Mouse (Mus musculus) hindlimb bud, embryonic 11.5 days (tissue): ENCODE measurements around the gene Mfsd6l.

Experiments
- DNase-seq: peaks from one replicate; pipeline ENCODE4 v3.0.0-alpha.2; 2012; ENCODE audit warnings: low read depth, low spot score; ENCODE audit errors: extremely low spot score

The Mfsd6l gene

DNA sequence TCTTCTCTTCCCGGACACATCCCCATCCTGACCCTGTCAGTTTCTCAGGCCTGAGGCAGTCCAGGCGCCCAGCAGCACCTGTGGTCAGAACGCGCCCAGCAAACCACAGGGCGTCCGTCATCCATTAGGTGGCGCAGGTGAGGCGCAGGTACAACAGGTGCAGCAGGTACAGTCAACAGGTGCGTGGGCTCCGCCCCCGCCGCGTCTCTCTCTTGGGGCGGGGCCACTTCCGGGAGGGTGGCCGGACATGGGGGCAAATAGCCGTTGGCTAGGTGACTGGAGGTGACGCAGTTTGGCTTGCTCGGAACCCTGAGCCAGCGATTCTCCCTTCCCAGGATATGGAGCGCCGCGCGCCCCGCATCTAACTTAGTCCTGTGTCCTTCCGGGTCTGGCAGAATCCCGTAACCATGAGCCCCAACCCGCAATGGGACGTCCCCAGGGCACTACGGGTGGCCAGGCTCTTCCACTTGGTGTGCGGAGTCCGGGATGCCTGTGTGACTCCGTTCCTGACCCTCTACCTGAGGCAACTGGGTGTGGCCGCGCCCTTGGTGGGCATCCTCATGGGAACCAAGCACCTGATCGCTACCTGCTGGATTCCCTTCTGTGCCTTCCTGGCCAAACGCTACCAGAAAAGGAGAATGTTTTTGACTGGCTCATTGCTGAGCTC is at the start of gene Mfsd6l:
Mfsd6l (plus strand) TSS at position 269 of the 667 bp plus-strand sequence.
- DNase-seq = no peak

DNA sequence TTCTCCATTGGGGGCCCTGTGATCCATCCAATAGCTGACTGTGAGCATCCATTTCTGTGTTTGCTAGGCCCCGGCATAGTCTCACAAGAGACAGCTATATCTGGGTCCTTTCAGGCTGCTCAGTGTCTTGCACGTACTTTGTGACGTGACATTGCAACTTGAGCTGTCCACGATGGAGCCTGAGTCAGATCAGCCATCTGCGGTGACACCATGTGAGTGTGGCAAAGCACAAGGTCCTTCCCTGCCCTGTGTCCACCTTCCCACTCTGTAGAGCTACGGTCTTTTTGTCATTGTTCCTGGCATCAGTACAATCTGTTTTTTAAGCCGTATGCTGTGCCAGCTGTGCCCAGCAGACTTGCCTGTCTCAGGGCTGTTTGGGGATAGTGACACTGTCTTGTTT is 48.7 kb upstream of the Mfsd6l start:
- DNase-seq = no peak

GRCm38 (mm10) chr11:68508619-68509018 is 47.4 kb upstream of the Mfsd6l start:
- DNase-seq = no peak

DNA sequence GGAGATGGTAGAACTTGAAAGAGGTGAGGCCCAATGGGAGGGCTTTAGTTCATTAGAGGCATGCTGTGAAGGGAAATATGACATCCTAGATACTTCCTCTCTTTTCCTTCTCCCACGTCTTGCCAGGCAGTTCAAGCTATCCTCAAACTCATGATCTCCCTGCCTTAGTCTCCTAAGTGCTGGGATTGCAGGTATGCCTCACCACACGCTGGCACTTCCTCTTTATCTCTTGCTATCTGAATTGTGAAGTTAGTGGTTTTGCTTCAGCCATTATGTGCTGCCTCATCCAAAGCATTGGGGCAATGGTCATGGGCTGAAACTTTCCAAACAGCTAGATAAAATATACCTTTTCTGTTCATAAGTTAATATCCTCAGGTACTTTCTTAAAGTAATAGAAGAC is 46.8 kb upstream of the Mfsd6l start:
- no peak for DNase-seq

- no peak for DNase-seq
Measured at GRCm38 (mm10) chr11:68513969-68514368, 42.0 kb upstream of the Mfsd6l start.

DNA sequence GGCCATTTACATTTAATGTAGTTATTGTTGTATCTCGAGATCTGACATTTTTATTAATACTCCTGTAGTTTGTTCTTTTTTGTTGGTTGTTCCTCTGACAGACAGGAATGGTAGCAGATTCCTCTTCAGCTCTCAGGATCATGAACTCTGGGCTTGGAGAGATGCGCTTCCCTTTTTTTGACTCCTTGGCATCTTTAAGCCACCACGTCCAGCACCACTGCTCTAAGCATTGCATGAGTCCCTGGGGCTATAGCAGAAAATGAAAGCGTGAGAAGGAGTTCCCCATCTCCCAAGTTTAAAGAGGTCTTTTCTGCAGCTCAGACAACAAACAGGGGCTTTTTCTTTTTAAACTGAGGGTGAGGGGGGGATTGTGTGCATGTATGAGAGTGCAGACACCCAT is 36.6 kb upstream of the Mfsd6l start:
- DNase-seq = no peak

- DNase-seq = no peak
Measured at GRCm38 (mm10) chr11:68519815-68520214, 36.2 kb upstream of the Mfsd6l start.

GRCm38 (mm10) chr11:68520439-68520838 is 35.5 kb upstream of the Mfsd6l start:
- no peak for DNase-seq

- DNase-seq = no peak
Measured at GRCm38 (mm10) chr11:68521352-68521751, 34.6 kb upstream of the Mfsd6l start.

DNA sequence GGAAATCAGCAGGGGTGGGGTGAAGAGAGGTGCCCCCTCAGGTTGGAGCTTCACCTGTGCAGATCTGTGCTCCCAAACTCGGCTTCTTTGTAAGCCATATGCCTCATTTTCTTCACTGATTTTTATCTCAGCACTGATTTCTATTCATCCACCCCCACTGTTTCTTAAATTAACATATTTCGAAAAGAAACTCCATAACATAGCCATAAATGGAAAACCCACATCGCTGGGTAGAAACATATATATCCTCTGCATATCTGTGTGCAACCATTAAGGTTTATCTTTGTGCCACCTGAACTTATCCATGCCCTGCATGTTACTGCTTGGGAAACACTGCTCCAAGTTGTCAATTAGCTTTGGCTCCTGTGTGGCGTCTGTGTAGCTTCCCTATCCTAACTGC is 29.5 kb upstream of the Mfsd6l start:
- DNase-seq = no peak

GRCm38 (mm10) chr11:68531066-68531806 is 24.8 kb upstream of the Mfsd6l start:
- no peak for DNase-seq

- DNase-seq = no peak
Measured at GRCm38 (mm10) chr11:68531941-68532535, 23.9 kb upstream of the Mfsd6l start.

DNA sequence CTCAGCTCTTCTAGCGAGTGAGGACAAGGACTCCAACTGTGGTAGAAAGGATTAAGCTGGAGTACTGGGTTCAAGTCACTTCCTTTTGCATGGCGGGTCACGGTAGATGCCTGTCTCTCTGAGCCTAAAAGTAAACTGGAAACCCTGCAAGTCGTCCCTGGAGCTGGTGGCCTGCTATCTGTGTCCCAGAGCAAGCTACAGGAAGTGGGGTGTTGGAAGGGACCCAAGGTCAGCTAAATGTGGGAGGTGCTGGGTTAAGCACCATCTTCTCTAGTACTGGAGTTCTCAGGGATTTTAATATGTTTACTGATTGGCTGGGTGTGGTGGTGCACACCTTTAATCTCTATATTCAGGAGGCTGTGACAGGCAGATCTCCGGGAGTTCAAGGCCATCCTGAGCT is 23.2 kb upstream of the Mfsd6l start:
- no peak for DNase-seq

- no peak for DNase-seq
Measured at GRCm38 (mm10) chr11:68533971-68534475, 22.0 kb upstream of the Mfsd6l start.

GRCm38 (mm10) chr11:68536026-68536425 is 20.0 kb upstream of the Mfsd6l start:
- DNase-seq = no peak

DNA sequence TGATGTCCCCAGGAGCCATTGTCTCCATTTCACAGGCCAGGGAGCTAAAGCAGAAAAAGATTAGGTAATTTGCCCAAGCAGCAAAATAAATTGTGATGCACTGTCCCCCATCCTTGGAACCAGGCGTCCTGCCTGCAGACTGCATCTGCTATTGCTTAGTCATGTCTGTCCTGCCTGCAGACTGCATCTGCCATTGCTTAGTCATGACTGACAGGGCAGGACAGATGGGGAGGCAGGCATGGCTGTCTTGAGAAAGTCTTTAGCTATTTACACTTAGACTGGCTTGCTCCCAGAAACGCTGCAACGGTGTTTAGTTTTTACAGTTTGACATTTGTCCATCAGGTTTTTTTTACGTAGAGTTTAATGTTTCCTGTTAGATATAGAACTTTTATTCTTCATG is 19.5 kb upstream of the Mfsd6l start:
- DNase-seq = no peak

DNA sequence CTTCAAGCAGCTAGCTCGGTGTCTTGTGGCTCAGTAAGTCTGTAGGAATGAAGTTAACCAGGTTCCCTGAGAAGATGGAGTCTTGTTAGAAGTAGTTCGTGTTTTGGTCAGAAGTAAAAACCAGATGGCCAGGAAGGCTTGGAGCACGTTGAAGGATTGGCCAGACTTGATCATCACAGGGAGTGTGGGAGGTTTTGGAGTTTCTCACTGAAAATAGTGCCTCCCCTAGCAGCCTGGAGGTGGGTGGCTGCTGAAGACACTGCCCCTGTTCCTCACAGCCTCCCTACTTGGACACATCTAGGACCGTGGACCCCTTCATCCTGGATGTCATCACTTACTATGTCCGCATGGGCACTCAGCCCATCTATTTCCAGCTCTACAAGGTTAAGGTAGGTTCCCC is 16.4 kb upstream of the Mfsd6l start:
- no peak for DNase-seq

DNA sequence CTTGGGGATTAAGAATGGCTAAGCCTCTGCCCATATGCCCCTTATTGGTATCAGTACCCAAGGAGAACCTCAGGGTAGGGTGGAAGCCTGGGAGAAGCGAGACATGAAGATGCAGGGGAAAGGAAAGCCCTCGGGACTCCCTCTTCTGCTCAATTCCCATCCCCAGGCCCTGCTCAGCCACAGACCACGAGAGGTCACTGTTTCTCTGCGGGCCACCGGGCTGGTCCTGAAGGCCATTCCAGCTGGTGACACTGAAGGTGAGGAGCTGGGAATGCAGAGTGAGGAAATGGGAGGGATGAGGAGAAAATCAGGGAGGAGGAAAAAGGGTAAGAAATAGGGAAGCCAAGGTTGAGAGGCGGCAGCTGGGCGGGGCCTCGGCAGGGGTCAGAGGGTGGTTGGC is 11.4 kb upstream of the Mfsd6l start:
- DNase-seq = no peak

DNA sequence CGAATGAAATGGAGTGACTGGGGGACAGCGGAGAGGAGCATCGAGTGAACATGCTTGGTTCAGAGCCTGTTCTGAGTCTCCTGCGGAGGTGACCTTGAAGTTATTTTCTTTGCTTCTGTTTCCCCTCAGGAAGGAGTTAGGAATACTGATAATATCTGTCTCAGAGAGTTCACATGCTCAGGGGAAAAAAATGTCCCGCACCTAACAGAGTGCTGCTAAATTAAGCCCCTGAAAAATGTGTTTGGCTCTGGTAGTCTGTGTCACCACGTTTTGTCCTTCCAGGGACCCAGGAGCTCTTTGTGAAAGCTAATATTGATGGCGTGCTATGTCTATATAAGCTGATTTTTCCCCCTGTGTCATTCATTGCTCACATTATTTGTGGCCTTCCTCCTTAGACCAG is 10.8 kb upstream of the Mfsd6l start:
- DNase-seq = no peak

DNA sequence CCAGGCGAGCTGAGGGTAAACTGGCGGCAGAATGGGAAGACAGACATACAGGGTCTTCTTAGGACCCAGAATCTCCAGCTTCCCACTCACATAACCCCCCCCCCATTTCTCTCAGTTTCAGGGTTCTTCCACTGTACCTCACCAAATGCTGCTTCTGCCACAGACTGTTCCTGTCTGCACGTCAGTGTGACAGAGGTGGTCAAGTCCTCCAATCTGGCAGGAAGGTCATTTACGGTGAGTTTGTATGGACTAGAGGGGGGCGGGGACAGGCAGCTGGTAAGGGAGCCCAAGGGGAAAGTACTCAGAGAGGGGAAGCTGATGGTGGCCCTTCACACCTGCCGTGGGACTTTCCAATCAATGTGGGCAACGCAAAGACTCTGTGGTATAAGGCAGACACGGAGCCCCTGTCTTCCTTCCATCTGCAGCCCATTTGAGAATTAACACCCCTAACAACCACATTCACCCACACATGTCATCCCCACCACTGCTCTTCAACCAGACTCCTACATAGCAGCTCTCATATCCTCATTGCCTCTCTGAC is 10.2 kb upstream of the Mfsd6l start:
- DNase-seq = no peak

DNA sequence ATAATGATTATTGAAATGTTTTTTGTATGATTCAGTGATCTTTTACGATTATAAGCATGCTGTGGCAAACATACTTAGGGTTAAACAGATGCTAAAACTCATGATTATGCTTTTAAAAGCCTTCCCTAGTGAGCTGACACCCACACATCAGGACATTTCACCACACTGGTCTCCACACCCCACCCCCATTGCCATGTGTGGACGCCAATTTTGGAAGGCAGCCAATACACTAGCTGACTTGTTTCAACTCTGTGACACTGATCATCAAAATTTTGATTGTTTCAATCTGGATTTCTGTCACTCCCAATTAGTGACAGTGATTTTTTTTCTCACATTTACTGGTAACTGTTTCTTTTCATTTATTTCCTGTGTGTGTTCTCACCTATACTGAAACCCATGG is 8.5 kb upstream of the Mfsd6l start:
- no peak for DNase-seq

DNA sequence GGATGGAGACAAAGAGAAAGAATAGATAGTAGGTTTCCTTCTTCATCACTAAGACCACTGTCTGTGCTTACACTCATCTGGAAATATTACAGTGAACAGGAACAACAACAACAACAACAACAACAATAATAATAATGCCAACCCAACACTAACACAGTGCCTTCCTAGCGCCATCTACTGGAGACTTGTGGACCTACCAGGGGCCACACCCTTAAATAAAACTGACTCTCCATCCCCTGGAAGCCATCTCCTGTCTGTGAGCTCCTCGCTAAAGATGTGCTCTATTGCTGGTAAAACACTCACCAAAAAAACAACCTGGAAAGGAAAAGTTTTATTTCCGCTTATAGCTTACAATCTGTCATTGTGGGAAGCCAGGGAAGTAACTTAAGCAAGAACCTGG is 6.4 kb upstream of the Mfsd6l start:
- DNase-seq = no peak
